Mouse (Mus musculus) intestine, postnatal 0 days (tissue): ENCODE data around the gene Aspscr1. TPM values are rescaled to one million over a fixed set of nuclear protein-coding genes. Genes with fewer than 3 reads are reported as not detected.
"Not testable (repeated sequence)": the region's sequence is repeated elsewhere in the genome, so short reads cannot be mapped to it uniquely, and the experiment has no call there.

ENCODE experiments used
- ATAC-seq: fragments of 200-750 bp; cut with Nextera tagmentation; 2 replicates; pipeline ENCODE4 v1.8.0; 2017; ENCODE audit warnings: mild to moderate bottlenecking, moderate TSS enrichment, moderate library complexity
- H3K27ac ChIP-seq: fragments of 300-500 bp; sonication (generic); 2 replicates; pipeline ENCODE4 v1.5.1; 2014; ENCODE audit warnings: mild to moderate bottlenecking, low read depth, low read length, moderate library complexity
- H3K27me3 ChIP-seq: fragments of 300-500 bp; sonication (generic); replicated peaks from 2 replicates; pipeline ENCODE4 v1.6.1; 2014; ENCODE audit warnings: low read length, mixed read lengths; ENCODE audit not compliant: control insufficient read depth, insufficient read depth
- H3K36me3 ChIP-seq: fragments of 300-500 bp; sonication (generic); 2 replicates; pipeline ENCODE4 v1.6.1; 2014; ENCODE audit warnings: mild to moderate bottlenecking, moderate library complexity; ENCODE audit not compliant: control insufficient read depth, insufficient read depth
- H3K4me1 ChIP-seq: fragments of 300-500 bp; sonication (generic); replicated peaks from 2 replicates; pipeline ENCODE4 v1.6.1; 2014; ENCODE audit warnings: antibody characterized with exemption, low read length, mixed read lengths; ENCODE audit not compliant: control insufficient read depth, insufficient read depth
- H3K4me2 ChIP-seq: fragments of 300-500 bp; sonication (generic); replicated peaks from 2 replicates; pipeline ENCODE4 v1.6.1; 2014; ENCODE audit warnings: low read depth, mild to moderate bottlenecking, moderate library complexity
- H3K4me3 ChIP-seq: fragments of 300-500 bp; sonication (generic); 2 replicates; pipeline ENCODE4 v1.5.1; 2014; ENCODE audit warnings: low read depth, low read length
- H3K9ac ChIP-seq: fragments of 300-500 bp; sonication (generic); 2 replicates; pipeline ENCODE4 v1.6.1; 2014; ENCODE audit warnings: mild to moderate bottlenecking, low read depth, low read length
- H3K9me3 ChIP-seq: fragments of 300-500 bp; sonication (generic); 2 replicates; pipeline ENCODE4 v1.6.1; 2016; ENCODE audit warnings: mixed run types; ENCODE audit not compliant: control insufficient read depth
- CTCF ChIP-seq: sonication (generic); IDR thresholded peaks from 2 replicates; pipeline ENCODE4 v1.5.1; 2016; ENCODE audit warnings: low read depth, mild to moderate bottlenecking, control low read depth, antibody characterized with exemption, moderate library complexity
- WGBS: fragments of 180-500 bp; shearing (Covaris S2); extraction: QIAGEN DNeasy Blood & Tissue Kit; methylation state at CpG from one replicate; pipeline ENCODE4 v1.1.7; 2014; 5-methylcytosine and 5-hydroxymethylcytosine counted together
- polyA plus RNA-seq: library from polyadenylated mRNA; unstranded; fragments of >200 nt; fragmentation: Nextera tagmentation; extraction: Ambion mirVana; gene quantifications from 2 replicates; pipeline ENCODE4 v1.2.1, GENCODE M21; 2015

The Aspscr1 gene
- polyA plus RNA-seq, 1 experiment from 2014 or later = 105 TPM

GRCm38 (mm10) chr11:120661076-120661460 is 11.7 kb upstream of the Aspscr1 start, which contains the start of gene Notum:
Gene Notum (minus strand): TSS chr11:120661175.
- H3K9ac ChIP-seq = peak within 1 kb of the TSS; percentile 31; the same call in 1 of the 2 replicates
- H3K27me3 ChIP-seq = peaks cover 73% of the 10 kb centered on the region

GRCm38 (mm10) chr11:120662759-120663158 is 10.0 kb upstream of the Aspscr1 start:
- Histone ChIP-seq H3K36me3 (no peaks in the 10 kb centered on the region), H3K4me3 (no peak overlapping the region), H3K9ac (no peak overlapping the region), H3K4me1 (peaks cover 8% of the 10 kb centered on the region), H3K9me3 (no peaks in the 10 kb centered on the region), H3K4me2 (no peak overlapping the region), H3K27ac (no peak overlapping the region), H3K27me3 (peaks cover 59% of the 10 kb centered on the region)
- WGBS = 78% methylated on average over 6 of the region's 6 CpGs
- no peak for TF ChIP-seq CTCF
- no peak for ATAC-seq

More at GRCm38 (mm10) chr11:120661076-120661460, 11.7 kb upstream of the Aspscr1 start, which contains the start of gene Notum:
- ATAC-seq = no peak
- H3K4me1 ChIP-seq = peaks cover 8% of the 10 kb centered on the region
- H3K4me2 ChIP-seq = peak within 1 kb of the TSS; percentile 81
- no peak for TF ChIP-seq CTCF
- no peak within 1 kb of the TSS for H3K27ac ChIP-seq
- H3K36me3 ChIP-seq = no peaks in the 10 kb centered on the region
- under 1% methylated on average over 35 of the region's 35 CpGs for WGBS
- H3K9me3 ChIP-seq = no peaks in the 10 kb centered on the region
- H3K4me3 ChIP-seq = peak within 1 kb of the TSS; percentile 42

DNA sequence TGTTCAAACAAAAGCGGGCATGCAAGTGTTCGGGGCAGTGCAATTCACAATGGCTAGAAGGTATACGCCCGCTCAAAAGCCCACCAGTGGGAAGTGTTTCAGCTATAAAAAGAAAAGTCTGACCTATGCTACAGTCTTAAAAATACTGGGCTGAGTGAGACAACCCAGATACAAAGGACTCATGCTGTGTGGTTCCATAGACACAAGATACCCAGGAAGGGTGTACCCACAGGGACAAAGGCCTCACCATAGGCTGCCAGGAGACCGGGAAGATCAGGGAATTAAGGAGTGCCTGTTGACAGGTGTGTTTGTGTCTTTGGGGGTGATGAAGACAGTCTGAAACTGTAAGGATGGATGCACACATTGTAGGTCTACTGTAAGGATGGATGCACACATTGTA is 9.1 kb upstream of the Aspscr1 start:
- TF ChIP-seq CTCF = no peak
- Histone ChIP-seq H3K9ac (no peak overlapping the region), H3K27me3 (peaks cover 50% of the 10 kb centered on the region), H3K4me2 (no peak overlapping the region), H3K4me3 (no peak overlapping the region), H3K9me3 (no peaks in the 10 kb centered on the region), H3K27ac (no peak overlapping the region), H3K4me1 (peaks cover 8% of the 10 kb centered on the region), H3K36me3 (no peaks in the 10 kb centered on the region)
- 64% methylated on average over 5 of the region's 5 CpGs for WGBS
- ATAC-seq = no peak

GRCm38 (mm10) chr11:120665406-120665805 is 7.4 kb upstream of the Aspscr1 start:
- Histone ChIP-seq H3K27me3 (peaks cover 33% of the 10 kb centered on the region), H3K4me3 (no peak overlapping the region), H3K9ac (no peak overlapping the region), H3K4me2 (no peak overlapping the region), H3K36me3 (no peaks in the 10 kb centered on the region), H3K4me1 (peaks cover 2% of the 10 kb centered on the region), H3K9me3 (no peaks in the 10 kb centered on the region), H3K27ac (no peak overlapping the region)
- 71% methylated on average over 3 of the region's 3 CpGs for WGBS
- no peak for TF ChIP-seq CTCF
- ATAC-seq = no peak

DNA sequence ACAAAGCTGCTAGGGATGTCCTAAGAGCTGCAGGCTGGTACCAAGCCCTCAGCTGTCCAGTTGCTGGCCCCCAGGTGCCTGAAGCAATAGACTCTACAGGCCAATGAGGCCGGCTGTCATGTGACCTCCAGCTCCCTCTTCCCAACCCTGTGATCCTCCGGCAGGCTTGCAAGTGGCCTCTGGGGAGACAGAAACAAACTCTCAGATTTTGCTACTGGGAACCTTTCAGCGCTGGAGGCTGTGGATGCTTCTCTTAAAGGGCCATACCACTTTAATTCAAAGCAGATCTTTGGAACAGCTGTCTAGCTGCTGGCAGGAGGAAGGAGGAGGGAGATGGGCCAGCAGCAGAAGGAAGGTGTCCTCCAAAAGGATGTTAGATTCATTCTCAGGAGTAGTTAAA is 6.2 kb upstream of the Aspscr1 start:
- Histone ChIP-seq H3K27ac (no peak overlapping the region), H3K4me3 (no peak overlapping the region), H3K4me1 (no peaks in the 10 kb centered on the region), H3K27me3 (peaks cover 21% of the 10 kb centered on the region), H3K36me3 (no peaks in the 10 kb centered on the region), H3K9me3 (no peaks in the 10 kb centered on the region), H3K4me2 (no peak overlapping the region), H3K9ac (no peak overlapping the region)
- 16% methylated on average over 3 of the region's 3 CpGs for WGBS
- ATAC-seq = no peak
- TF ChIP-seq CTCF = no peak

DNA sequence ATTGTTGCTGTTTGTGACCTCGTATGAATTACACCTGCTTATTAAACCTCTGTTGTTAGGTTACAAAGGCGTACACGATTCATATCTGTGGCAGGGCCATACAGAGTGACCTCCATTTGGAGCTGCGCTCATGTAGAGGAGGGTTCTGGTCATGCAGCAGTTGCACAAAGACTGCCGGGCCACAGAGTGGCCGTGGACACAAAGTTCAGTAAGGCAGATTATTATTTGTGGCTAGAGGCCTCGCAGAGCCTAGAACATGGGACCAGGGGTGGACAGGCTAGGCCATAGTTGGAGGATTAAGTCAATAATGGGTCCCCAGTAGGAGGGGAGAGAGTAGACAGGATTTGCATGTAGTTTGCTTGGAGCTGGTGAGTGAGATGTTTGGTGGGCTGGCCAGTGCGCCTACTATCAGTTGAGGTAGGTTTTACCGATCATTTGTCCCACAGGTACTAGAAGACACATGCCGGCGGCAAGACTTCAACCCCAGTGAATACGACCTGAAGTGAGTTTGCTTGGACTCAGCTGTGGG is 885 bp downstream of the Aspscr1 start:
- TF ChIP-seq CTCF = no peak
- Histone ChIP-seq H3K9ac (peak overlapping the region; percentile 75), H3K4me1 (peaks cover 8% of the 10 kb centered on the region; the same call in 1 of the 2 replicates), H3K4me3 (peak overlapping the region; percentile 67), H3K27ac (peak overlapping the region; percentile 87), H3K4me2 (peak overlapping the region; percentile 80), H3K36me3 (peaks cover 16% of the 10 kb centered on the region; the same call in 1 of the 2 replicates), H3K9me3 (no peaks in the 10 kb centered on the region), H3K27me3 (no peaks in the 10 kb centered on the region)
- WGBS = 23% methylated on average over 12 of the region's 12 CpGs
- peak; percentile 30; the same call in 1 of the 2 replicates for ATAC-seq

DNA sequence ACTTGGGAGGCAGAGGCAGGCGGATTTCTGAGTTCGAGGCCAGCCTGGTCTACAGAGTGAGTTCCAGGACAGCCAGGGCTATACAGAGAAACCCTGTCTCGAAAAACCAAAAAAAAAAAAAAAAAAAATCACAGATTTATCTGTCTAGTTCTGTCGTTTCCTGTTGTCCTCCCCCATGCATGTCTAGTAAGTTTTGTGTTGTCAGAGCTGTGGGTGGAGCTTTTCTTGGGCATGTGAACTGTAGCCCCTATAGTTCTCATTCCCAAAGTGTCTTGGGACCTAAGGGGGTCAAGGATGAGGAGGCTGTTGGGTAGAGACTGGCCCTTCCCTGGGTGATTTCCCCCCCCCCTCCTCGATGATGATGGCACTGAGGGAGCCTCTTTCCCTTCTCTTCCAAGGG is 3.1 kb downstream of the Aspscr1 start:
- peaks cover 34% of the 10 kb centered on the region for H3K36me3 ChIP-seq
- H3K4me3 ChIP-seq, H3K27ac ChIP-seq, H3K4me1 ChIP-seq, H3K27me3 ChIP-seq, H3K9ac ChIP-seq, H3K4me2 ChIP-seq, ATAC-seq, H3K9me3 ChIP-seq: not testable (repeated sequence)
- WGBS = 66% methylated on average over 3 of the region's 5 CpGs
